Mouse (Mus musculus): ENCODE data around the gene Prr15l. TPM values are rescaled to one million over a fixed set of nuclear protein-coding genes. Genes with fewer than 3 reads are reported as not detected.
A peak's percentile ranks its signal among the peaks of the same experiment; 100 is the strongest.

The Prr15l gene
- polyA plus RNA-seq, 1 experiment from 2014 or later: 2.4 TPM

GRCm38 (mm10) chr11:96902639-96903635 lies 25.0 kb upstream of the Prr15l start:
- peaks cover 12% of the 10 kb centered on the region for H3K27me3 ChIP-seq (replicated peaks)
- no peaks in the 10 kb centered on the region for H3K9me3 ChIP-seq (replicated peaks)
- H3K4me2 ChIP-seq: no peak overlapping the region
- H3K27ac ChIP-seq: no peak overlapping the region
- no peak overlapping the region for H3K4me3 ChIP-seq
- H3K9ac ChIP-seq: no peak overlapping the region
- 46% methylated on average over 16 of the region's 16 CpGs for WGBS (ENCODE audit: insufficient replicate concordance)
- H3K4me1 ChIP-seq: peaks cover 26% of the 10 kb centered on the region
- no peak for ATAC-seq
- peaks cover 12% of the 10 kb centered on the region for H3K36me3 ChIP-seq

- Histone ChIP-seq H3K27ac (peak overlapping the region; percentile 21; the same call in 1 of the 2 replicates), H3K9me3 (replicated peaks) (no peaks in the 10 kb centered on the region), H3K27me3 (replicated peaks) (peaks cover 17% of the 10 kb centered on the region), H3K4me1 (peaks cover 27% of the 10 kb centered on the region), H3K4me2 (0 out of 2 replicates have a peak overlapping the region, but pooled peaks have one; percentile 17), H3K36me3 (peaks cover 44% of the 10 kb centered on the region), H3K9ac (no peak overlapping the region), H3K4me3 (no peak overlapping the region)
- ATAC-seq: no peak
- WGBS (ENCODE audit: insufficient replicate concordance): 28% methylated on average over 15 of the region's 15 CpGs
Observed at GRCm38 (mm10) chr11:96906431-96907161, 21.3 kb upstream of the Prr15l start.

GRCm38 (mm10) chr11:96908594-96908993 lies 19.3 kb upstream of the Prr15l start:
- no peak overlapping the region for H3K4me3 ChIP-seq
- ATAC-seq: no peak
- H3K9ac ChIP-seq: no peak overlapping the region
- no peaks in the 10 kb centered on the region for H3K9me3 ChIP-seq (replicated peaks)
- peaks cover 58% of the 10 kb centered on the region for H3K36me3 ChIP-seq
- H3K4me1 ChIP-seq: peaks cover 24% of the 10 kb centered on the region
- 0 out of 2 replicates have a peak, but pooled peaks cover 6% of the 10 kb centered on the region for H3K27me3 ChIP-seq (replicated peaks)
- 85% methylated on average over 12 of the region's 12 CpGs for WGBS (ENCODE audit: insufficient replicate concordance)
- H3K4me2 ChIP-seq: no peak overlapping the region
- no peak overlapping the region for H3K27ac ChIP-seq

DNA sequence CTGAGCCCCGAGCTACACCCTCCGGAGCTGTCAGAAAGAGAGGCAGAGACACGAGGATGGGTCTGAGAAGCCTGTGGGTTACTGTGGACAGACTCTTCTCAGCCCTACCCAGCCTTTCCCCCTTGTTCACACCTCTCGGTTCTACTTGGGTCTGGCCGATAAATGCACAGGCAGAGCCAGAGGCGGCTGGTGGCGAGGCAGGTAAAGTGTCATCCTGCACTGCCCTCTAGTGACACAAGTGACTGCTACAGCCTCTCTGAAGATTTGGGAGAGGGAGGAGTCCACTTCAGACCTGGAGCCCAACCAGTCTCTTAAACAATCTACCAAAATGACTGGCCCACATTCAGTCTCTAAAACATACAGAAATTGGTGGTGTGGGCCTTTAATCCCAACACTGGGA lies 17.9 kb upstream of the Prr15l start:
- no peak overlapping the region for H3K4me2 ChIP-seq
- peaks cover 29% of the 10 kb centered on the region for H3K4me1 ChIP-seq
- peaks cover 58% of the 10 kb centered on the region for H3K36me3 ChIP-seq
- 0 out of 2 replicates have a peak, but pooled peaks cover 6% of the 10 kb centered on the region for H3K27me3 ChIP-seq (replicated peaks)
- H3K9ac ChIP-seq: no peak overlapping the region
- H3K9me3 ChIP-seq (replicated peaks): no peaks in the 10 kb centered on the region
- H3K4me3 ChIP-seq: no peak overlapping the region
- H3K27ac ChIP-seq: no peak overlapping the region
- ATAC-seq: peak; percentile 54
- WGBS (ENCODE audit: insufficient replicate concordance): 30% methylated on average over 7 of the region's 7 CpGs

DNA sequence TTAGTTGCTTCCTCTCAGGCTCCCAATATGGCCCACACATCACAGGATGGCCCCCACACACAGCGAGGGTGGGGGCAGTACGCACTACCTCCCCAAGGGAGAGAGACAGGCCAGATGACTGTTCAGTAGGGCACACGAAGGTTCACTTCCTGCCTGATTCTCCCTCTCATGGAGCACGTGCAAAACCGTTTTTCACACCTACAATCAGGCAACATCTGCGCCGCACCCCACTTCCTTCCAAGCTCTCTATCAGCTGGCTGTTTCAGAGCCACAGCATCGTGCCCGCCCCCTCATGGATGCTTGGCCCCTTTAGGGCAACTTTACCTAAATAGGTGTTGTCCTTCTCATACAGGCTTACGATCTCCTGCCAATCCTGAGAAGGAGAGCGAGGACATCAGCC lies 15.2 kb upstream of the Prr15l start:
- Histone ChIP-seq H3K27ac (no peak overlapping the region), H3K4me3 (no peak overlapping the region), H3K4me1 (peaks cover 34% of the 10 kb centered on the region), H3K9ac (no peak overlapping the region), H3K36me3 (peaks cover 49% of the 10 kb centered on the region), H3K27me3 (replicated peaks) (0 out of 2 replicates have a peak, but pooled peaks cover 6% of the 10 kb centered on the region), H3K4me2 (no peak overlapping the region), H3K9me3 (replicated peaks) (no peaks in the 10 kb centered on the region)
- 60% methylated on average over 11 of the region's 11 CpGs for WGBS (ENCODE audit: insufficient replicate concordance)
- no peak for ATAC-seq

- peak; percentile 84 for ATAC-seq
- Histone ChIP-seq H3K4me1 (peaks cover 61% of the 10 kb centered on the region), H3K27ac (peak within 1 kb of the TSS; percentile 92), H3K9me3 (replicated peaks) (no peaks in the 10 kb centered on the region), H3K27me3 (replicated peaks) (0 out of 2 replicates have a peak, but pooled peaks cover 8% of the 10 kb centered on the region), H3K4me2 (peak within 1 kb of the TSS; percentile 91), H3K36me3 (peaks cover 17% of the 10 kb centered on the region), H3K9ac (peak within 1 kb of the TSS; percentile 81), H3K4me3 (peak within 1 kb of the TSS; percentile 70)
- WGBS (ENCODE audit: insufficient replicate concordance): under 1% methylated on average over 55 of the region's 55 CpGs
Observed at GRCm38 (mm10) chr11:96916044-96916884, 11.6 kb upstream of the Prr15l start, which contains the start of gene Cdk5rap3. TSS of gene Cdk5rap3 (minus strand) at chr11:96916496.

- H3K36me3 ChIP-seq: peaks cover 10% of the 10 kb centered on the region
- peak overlapping the region; percentile 92 for H3K27ac ChIP-seq
- 0 out of 2 replicates have a peak, but pooled peaks cover 8% of the 10 kb centered on the region for H3K27me3 ChIP-seq (replicated peaks)
- 0 out of 2 replicates have a peak, but pooled peaks have one; percentile 0 for ATAC-seq
- peak overlapping the region; percentile 57 for H3K4me2 ChIP-seq
- no peaks in the 10 kb centered on the region for H3K9me3 ChIP-seq (replicated peaks)
- peak overlapping the region; percentile 26 for H3K4me3 ChIP-seq
- H3K4me1 ChIP-seq: peaks cover 61% of the 10 kb centered on the region
- 17% methylated on average over 13 of the region's 13 CpGs for WGBS (ENCODE audit: insufficient replicate concordance)
- H3K9ac ChIP-seq: peak overlapping the region; percentile 69
Observed at GRCm38 (mm10) chr11:96916885-96917396, 11.0 kb upstream of the Prr15l start.

DNA sequence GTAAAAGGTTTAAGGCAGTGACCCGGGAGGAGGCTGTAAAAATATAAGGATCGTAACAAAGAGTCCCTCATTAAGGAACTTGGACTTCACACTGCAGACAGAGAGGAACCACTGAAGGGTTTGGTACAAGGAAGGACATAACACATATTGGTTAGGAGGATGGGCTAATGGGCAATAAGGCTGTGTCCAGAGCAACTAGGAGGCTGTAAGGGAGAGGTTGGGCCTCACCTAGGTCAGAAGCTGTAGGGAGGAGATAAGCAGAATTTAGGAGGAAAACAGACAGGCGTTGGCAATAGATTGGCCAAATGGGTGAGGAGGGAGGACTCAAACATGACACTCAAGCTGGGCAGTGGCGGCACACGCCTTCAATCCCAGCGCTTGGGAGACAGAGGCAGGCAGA lies 10.5 kb upstream of the Prr15l start:
- peak; percentile 84 for ATAC-seq
- peak overlapping the region; percentile 57 for H3K4me2 ChIP-seq
- H3K4me3 ChIP-seq: peak overlapping the region; percentile 26
- no peaks in the 10 kb centered on the region for H3K9me3 ChIP-seq (replicated peaks)
- WGBS (ENCODE audit: insufficient replicate concordance): 26% methylated on average over 6 of the region's 6 CpGs
- H3K36me3 ChIP-seq: peaks cover 7% of the 10 kb centered on the region; the same call in 1 of the 2 replicates
- H3K9ac ChIP-seq: peak overlapping the region; percentile 69
- peak overlapping the region; percentile 92 for H3K27ac ChIP-seq
- peaks cover 61% of the 10 kb centered on the region for H3K4me1 ChIP-seq
- 0 out of 2 replicates have a peak, but pooled peaks cover 8% of the 10 kb centered on the region for H3K27me3 ChIP-seq (replicated peaks)

DNA sequence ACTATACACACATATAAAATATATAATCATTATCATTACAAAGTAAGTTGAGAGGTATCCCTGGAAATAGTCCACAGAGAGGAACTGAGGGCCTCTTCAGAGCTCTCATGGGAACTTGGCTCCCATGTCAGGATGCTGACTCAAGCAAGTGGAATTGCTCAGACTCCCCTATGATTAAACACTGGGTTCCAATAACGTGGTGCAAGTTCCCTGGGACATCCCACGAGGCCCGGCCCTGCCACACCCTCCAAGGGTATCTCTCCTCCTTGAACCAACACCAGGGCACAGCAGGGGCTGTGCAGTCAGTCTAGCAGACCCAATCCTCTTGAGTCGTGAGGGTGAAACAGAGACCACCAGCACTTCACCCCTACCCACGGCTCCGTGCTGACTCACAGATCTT lies 8.9 kb upstream of the Prr15l start:
- H3K9me3 ChIP-seq (replicated peaks): no peaks in the 10 kb centered on the region
- no peak for ATAC-seq
- H3K36me3 ChIP-seq: no peaks in the 10 kb centered on the region
- no peak overlapping the region for H3K4me3 ChIP-seq
- 0 out of 2 replicates have a peak, but pooled peaks cover 13% of the 10 kb centered on the region for H3K27me3 ChIP-seq (replicated peaks)
- WGBS (ENCODE audit: insufficient replicate concordance): 36% methylated on average over 6 of the region's 6 CpGs
- H3K9ac ChIP-seq: peak overlapping the region; percentile 52
- peak overlapping the region; percentile 92 for H3K27ac ChIP-seq
- H3K4me2 ChIP-seq: peak overlapping the region; percentile 16
- peaks cover 59% of the 10 kb centered on the region for H3K4me1 ChIP-seq

GRCm38 (mm10) chr11:96924861-96925260 lies 3.0 kb upstream of the Prr15l start:
- Histone ChIP-seq H3K27me3 (replicated peaks) (peaks cover 27% of the 10 kb centered on the region), H3K36me3 (no peaks in the 10 kb centered on the region), H3K4me3 (no peak overlapping the region), H3K9me3 (replicated peaks) (no peaks in the 10 kb centered on the region), H3K4me1 (peaks cover 72% of the 10 kb centered on the region), H3K4me2 (peak overlapping the region; percentile 35), H3K9ac (peak overlapping the region; percentile 61; the same call in 1 of the 2 replicates), H3K27ac (peak overlapping the region; percentile 95)
- 35% methylated on average over 11 of the region's 11 CpGs for WGBS (ENCODE audit: insufficient replicate concordance)
- ATAC-seq: no peak
